Mouse (Mus musculus) heart, postnatal 0 days (tissue): ENCODE results near the gene Nudt8. TPM values are rescaled to one million over a fixed set of nuclear protein-coding genes. Genes with fewer than 3 reads are reported as not detected.
"Not testable (repeated sequence)": the region's sequence is repeated elsewhere in the genome, so short reads cannot be mapped to it uniquely, and the experiment has no call there.

Experiments used
- ATAC-seq: fragments of 200-750 bp; cut with Nextera tagmentation; 2 replicates; pipeline ENCODE4 v1.8.0; 2017; ENCODE audit warnings: low read depth, moderate number of reproducible peaks, moderate library complexity; ENCODE audit not compliant: insufficient read depth
- DNase-seq: peaks from one replicate; pipeline ENCODE4 v3.0.0-alpha.2; 2016; ENCODE audit warnings: low spot score
- H3K27ac ChIP-seq: fragments of 300-500 bp; sonication (generic); 2 replicates; pipeline ENCODE4 v1.5.1; 2014; ENCODE audit warnings: low read depth, mild to moderate bottlenecking
- H3K27me3 ChIP-seq: fragments of 300-500 bp; sonication (generic); 2 replicates; pipeline ENCODE4 v1.6.1; 2014; ENCODE audit warnings: low read length, mixed read lengths; ENCODE audit not compliant: control insufficient read depth, insufficient read depth
- H3K36me3 ChIP-seq: fragments of 300-500 bp; sonication (generic); replicated peaks from 2 replicates; pipeline ENCODE4 v1.6.1; 2014; ENCODE audit warnings: low read length, mixed read lengths; ENCODE audit not compliant: control insufficient read depth, insufficient read depth
- H3K4me1 ChIP-seq: fragments of 300-500 bp; sonication (generic); 2 replicates; pipeline ENCODE4 v1.6.1; 2014; ENCODE audit warnings: antibody characterized with exemption; ENCODE audit not compliant: control insufficient read depth, insufficient read depth
- H3K4me2 ChIP-seq: fragments of 300-500 bp; sonication (generic); 2 replicates; pipeline ENCODE4 v1.6.1; 2014; ENCODE audit warnings: low read depth, mild to moderate bottlenecking, low read length, moderate library complexity
- H3K4me3 ChIP-seq: fragments of 300-500 bp; sonication (generic); 2 replicates; pipeline ENCODE4 v1.5.1; 2014; ENCODE audit warnings: low read depth, low read length
- H3K9ac ChIP-seq: fragments of 300-500 bp; sonication (generic); replicated peaks from 2 replicates; pipeline ENCODE4 v1.6.1; 2014; ENCODE audit warnings: low read depth, low read length, mixed read lengths
- H3K9me3 ChIP-seq: fragments of 300-500 bp; sonication (generic); replicated peaks from 2 replicates; pipeline ENCODE4 v1.6.1; 2016; ENCODE audit warnings: low read length; ENCODE audit not compliant: control insufficient read depth
- CTCF ChIP-seq: IDR thresholded peaks from 2 replicates; pipeline ENCODE4 v1.5.1; 2016; ENCODE audit warnings: antibody characterized with exemption, control low read depth, low read depth
- EP300 ChIP-seq: IDR thresholded peaks from 2 replicates; pipeline ENCODE4 v1.6.1; 2016; ENCODE audit warnings: antibody characterized with exemption, low read depth
- WGBS: fragments of 180-500 bp; shearing (Covaris S2); extraction: QIAGEN DNeasy Blood & Tissue Kit; methylation state at CpG from one replicate; pipeline ENCODE4 v1.1.7; 2014; 5-methylcytosine and 5-hydroxymethylcytosine counted together
- polyA plus RNA-seq: library from polyadenylated mRNA; unstranded; fragments of >200 nt; fragmentation: Nextera tagmentation; extraction: Ambion mirVana; gene quantifications from 2 replicates; pipeline ENCODE4 v1.2.1, GENCODE M21; 2015
- total RNA-seq: library from RNA; depleted of rRNA; stranded (reverse); fragments of >200 nt; gene quantifications from 2 replicates; pipeline ENCODE4 v1.2.3, GENCODE M21; 2014; ENCODE audit warnings: low replicate concordance

Gene Nudt8
- total and polyA plus RNA-seq, 2 experiments from 2014 or later: 131 to 175 TPM

DNA sequence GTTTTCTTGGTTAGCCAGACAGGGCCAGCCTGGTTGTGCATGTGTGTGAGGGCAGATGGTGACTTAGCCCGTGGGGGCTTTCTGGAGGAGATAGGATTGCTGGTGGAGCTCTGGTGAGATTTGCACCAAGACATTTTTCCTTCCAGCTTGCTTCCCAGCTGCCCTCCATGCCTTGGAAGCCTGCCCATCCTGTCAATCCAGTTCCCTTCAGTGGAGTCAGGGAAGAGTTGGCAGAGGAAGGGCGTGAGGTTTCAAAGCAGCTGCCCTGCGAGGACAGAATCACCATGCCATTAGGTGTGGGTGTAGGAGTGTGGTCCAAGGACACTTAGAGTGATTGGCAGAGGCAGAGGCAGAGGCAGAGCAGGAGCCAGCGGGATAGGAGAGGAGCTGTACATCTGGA is 41.9 kb upstream of the Nudt8 start, which contains the start of gene Aldh3b3:
Gene Aldh3b3 (plus strand): TSS at position 176 of the 400 bp plus-strand sequence.
- no peaks in the 10 kb centered on the region; the same call in 1 of the 2 replicates for H3K4me1 ChIP-seq
- no peaks in the 10 kb centered on the region for H3K27me3 ChIP-seq
- no peak within 1 kb of the TSS for H3K9ac ChIP-seq
- ATAC-seq (no peak), DNase-seq (no peak)
- no peak within 1 kb of the TSS for H3K27ac ChIP-seq
- H3K36me3 ChIP-seq: no peaks in the 10 kb centered on the region
- WGBS: 34% methylated on average over 4 of the region's 4 CpGs
- TF ChIP-seq EP300 (no peak), CTCF (no peak)
- no peak within 1 kb of the TSS for H3K4me2 ChIP-seq
- H3K4me3 ChIP-seq: no peak within 1 kb of the TSS
- no peaks in the 10 kb centered on the region for H3K9me3 ChIP-seq

DNA sequence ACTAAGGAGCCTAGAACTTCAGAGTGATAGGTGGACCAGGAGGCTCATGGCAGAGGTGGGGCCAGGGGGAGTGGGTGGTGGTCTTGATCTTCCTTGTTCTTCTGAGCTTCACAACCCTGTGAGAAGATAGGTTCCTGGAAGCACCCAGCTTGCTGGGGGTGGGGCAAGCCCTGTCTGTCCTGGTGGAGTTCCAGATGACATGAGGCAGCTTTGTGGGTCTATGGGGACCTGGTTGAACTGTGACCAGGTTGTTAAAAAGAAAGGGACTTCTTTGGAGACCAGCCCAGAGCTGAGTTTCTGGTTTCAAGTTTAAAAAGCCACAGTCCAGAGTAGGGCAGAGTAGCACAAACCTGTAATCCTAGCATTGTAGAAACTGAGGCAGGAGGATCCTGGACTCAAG is 41.4 kb upstream of the Nudt8 start:
- TF ChIP-seq EP300 (no peak), CTCF (no peak)
- DNase-seq: no peak

DNA sequence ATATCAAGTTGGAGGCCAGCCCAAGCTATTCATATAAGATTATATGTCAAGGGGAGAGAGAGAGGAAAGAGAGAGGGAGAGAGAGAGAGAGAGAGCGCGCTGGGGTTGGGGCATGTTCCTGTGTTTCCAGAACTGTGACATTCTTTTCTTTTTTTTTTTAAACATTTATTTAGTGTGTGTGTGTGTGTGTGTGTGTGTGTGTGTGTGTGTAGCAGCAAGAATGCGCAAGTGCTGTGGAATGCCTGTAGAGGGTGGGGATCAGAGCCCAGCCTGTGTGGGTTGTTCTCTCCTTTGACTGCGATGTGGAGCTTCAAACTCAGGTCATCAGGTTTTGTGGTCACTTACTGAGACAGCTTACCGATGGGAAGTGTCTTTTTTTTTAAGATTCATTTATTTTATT is 40.2 kb upstream of the Nudt8 start:
- Histone ChIP-seq H3K4me1 (no peaks in the 10 kb centered on the region; the same call in 1 of the 2 replicates), H3K4me3 (no peak overlapping the region), H3K36me3 (no peaks in the 10 kb centered on the region), H3K9ac (no peak overlapping the region), H3K27me3 (no peaks in the 10 kb centered on the region), H3K27ac (no peak overlapping the region), H3K9me3 (no peaks in the 10 kb centered on the region), H3K4me2 (no peak overlapping the region)
- 76% methylated on average over 5 of the region's 5 CpGs for WGBS
- no peak for DNase-seq
- TF ChIP-seq EP300 (no peak), CTCF (no peak)
- no peak for ATAC-seq

More for the DNA sequence above, 41.4 kb upstream of the Nudt8 start:
- Histone ChIP-seq H3K9me3 (no peaks in the 10 kb centered on the region), H3K4me1 (no peaks in the 10 kb centered on the region; the same call in 1 of the 2 replicates), H3K9ac (no peak overlapping the region), H3K4me3 (no peak overlapping the region), H3K27ac (no peak overlapping the region), H3K4me2 (no peak overlapping the region), H3K27me3 (no peaks in the 10 kb centered on the region), H3K36me3 (no peaks in the 10 kb centered on the region)
- no peak for ATAC-seq

DNA sequence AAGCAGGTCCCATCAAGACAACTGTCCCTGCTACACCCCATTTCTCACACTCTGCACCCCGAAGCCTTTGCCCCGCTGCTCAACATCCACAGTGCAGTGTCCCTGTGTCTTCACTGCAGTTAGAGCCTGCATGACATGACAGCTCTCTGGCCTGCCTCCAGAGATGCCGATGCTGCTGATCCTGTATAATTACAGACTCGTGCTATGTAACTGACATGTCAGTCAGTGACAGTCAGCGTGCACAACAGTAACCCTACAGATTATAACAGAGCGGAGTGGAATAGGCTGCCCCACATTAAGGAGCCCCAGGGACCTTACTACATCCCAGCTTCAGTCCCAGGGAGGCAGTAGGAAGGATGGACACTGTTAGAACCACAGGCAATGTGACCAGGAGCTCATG is 38.6 kb upstream of the Nudt8 start:
- H3K27me3 ChIP-seq, H3K36me3 ChIP-seq, H3K9me3 ChIP-seq, H3K4me3 ChIP-seq, H3K4me1 ChIP-seq, H3K27ac ChIP-seq, H3K9ac ChIP-seq, H3K4me2 ChIP-seq, DNase-seq, ATAC-seq: not testable (repeated sequence)
- WGBS: 59% methylated on average over 6 of the region's 6 CpGs

DNA sequence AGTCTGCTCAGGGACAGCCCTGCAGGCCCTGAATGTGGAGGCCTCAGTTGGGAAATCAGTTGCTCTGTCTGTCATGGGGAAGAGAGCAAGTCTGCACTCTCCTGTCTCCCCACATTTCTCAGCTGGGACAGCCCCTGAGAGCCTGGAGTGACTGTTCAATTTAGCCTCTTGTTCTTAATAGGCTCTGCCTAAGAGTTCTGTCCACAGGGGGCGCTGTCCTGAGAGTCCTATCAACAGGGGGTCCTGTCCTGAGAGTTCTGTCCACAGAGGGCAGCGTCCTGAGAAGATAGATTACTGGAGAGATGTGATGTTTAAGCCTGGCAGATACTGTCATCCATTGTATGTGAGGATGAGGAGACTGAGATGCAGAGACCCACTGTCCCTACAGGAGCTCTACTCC is 37.9 kb upstream of the Nudt8 start:
- Histone ChIP-seq H3K27ac (no peak overlapping the region), H3K9ac (no peak overlapping the region), H3K9me3 (no peaks in the 10 kb centered on the region), H3K27me3 (no peaks in the 10 kb centered on the region), H3K4me3 (no peak overlapping the region), H3K4me2 (no peak overlapping the region), H3K4me1 (no peaks in the 10 kb centered on the region; the same call in 1 of the 2 replicates), H3K36me3 (no peaks in the 10 kb centered on the region)
- WGBS: 28% methylated on average over 2 of the region's 2 CpGs
- TF ChIP-seq EP300 (no peak), CTCF (peak; percentile 4; the same call in 1 of the 2 replicates)
- ATAC-seq (0 out of 2 replicates have a peak, but pooled peaks have one; percentile 6), DNase-seq (no peak)

DNA sequence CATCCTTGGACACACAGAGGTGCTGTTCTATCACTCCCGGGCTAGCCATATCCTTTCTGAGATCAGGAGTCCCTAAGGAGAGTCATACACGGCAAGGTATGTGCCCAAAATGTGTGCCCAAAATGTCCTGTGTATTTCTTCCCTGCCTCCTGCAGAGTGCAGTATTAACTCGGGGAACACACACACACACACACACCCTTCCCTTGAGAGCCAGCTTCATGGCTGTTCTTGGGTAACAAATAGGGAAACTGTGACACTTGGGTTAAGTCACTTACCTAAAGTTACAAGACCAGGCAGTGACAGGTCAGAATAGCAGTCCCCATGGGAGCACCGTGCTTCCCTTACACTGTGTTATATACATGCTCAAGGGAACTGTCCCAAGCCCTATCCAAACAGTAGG is 36.4 kb upstream of the Nudt8 start:
- Histone ChIP-seq H3K4me1 (no peaks in the 10 kb centered on the region; the same call in 1 of the 2 replicates), H3K4me3 (no peak overlapping the region), H3K9me3 (no peaks in the 10 kb centered on the region), H3K27me3 (no peaks in the 10 kb centered on the region), H3K4me2 (no peak overlapping the region), H3K36me3 (no peaks in the 10 kb centered on the region), H3K27ac (no peak overlapping the region), H3K9ac (no peak overlapping the region)
- TF ChIP-seq CTCF (no peak), EP300 (no peak)
- ATAC-seq (no peak), DNase-seq (no peak)
- 66% methylated on average over 4 of the region's 4 CpGs for WGBS
